Mouse (Mus musculus): ENCODE results near the gene Fam50a. TPM values are rescaled to one million over a fixed set of nuclear protein-coding genes. Genes with fewer than 3 reads are reported as not detected.
"Not testable (repeated sequence)": the region's sequence is repeated elsewhere in the genome, so short reads cannot be mapped to it uniquely, and the experiment has no call there.

The Fam50a gene
- polyA plus RNA-seq, 1 experiment from 2014 or later, result 76.5 TPM

- peak within 1 kb of the TSS; percentile 67 for H3K4me2 ChIP-seq (replicated peaks)
- 32% methylated on average over 15 of the region's 22 CpGs for WGBS
- peak; percentile 83; the same call in 1 of the 2 replicates for ATAC-seq (ENCODE audit: low FRiP score, low read depth)
- no peaks in the 10 kb centered on the region for H3K9me3 ChIP-seq
- H3K27me3 ChIP-seq, result no peaks in the 10 kb centered on the region
- H3K4me1 ChIP-seq, result no peaks in the 10 kb centered on the region
- no peaks in the 10 kb centered on the region for H3K36me3 ChIP-seq
- peak within 1 kb of the TSS; percentile 75 for H3K9ac ChIP-seq
- H3K4me3 ChIP-seq, result peak within 1 kb of the TSS; percentile 51
- H3K27ac ChIP-seq, result peak within 1 kb of the TSS; percentile 58; the same call in 1 of the 2 replicates
These were observed 40.6 kb downstream of the Fam50a start, which contains the start of gene Lage3 for GRCm38 (mm10) chrX:74353467-74353770. TSS of gene Lage3 (minus strand) at chrX:74353618.

GRCm38 (mm10) chrX:74357069-74357468 is 44.2 kb downstream of the Fam50a start:
- ATAC-seq (ENCODE audit: low FRiP score, low read depth); H3K4me1 ChIP-seq; H3K4me3 ChIP-seq; H3K27me3 ChIP-seq; H3K9me3 ChIP-seq; H3K9ac ChIP-seq; H3K36me3 ChIP-seq; H3K4me2 ChIP-seq (replicated peaks); H3K27ac ChIP-seq: not testable (repeated sequence)
- WGBS, result 82% methylated on average over 3 of the region's 3 CpGs

- WGBS, result 42% methylated on average over 11 of the region's 11 CpGs
- H3K4me1 ChIP-seq, result no peaks in the 10 kb centered on the region
- no peaks in the 10 kb centered on the region for H3K9me3 ChIP-seq
- no peak overlapping the region for H3K27ac ChIP-seq
- no peak overlapping the region for H3K9ac ChIP-seq
- no peak overlapping the region for H3K4me3 ChIP-seq
- no peaks in the 10 kb centered on the region for H3K36me3 ChIP-seq
- ATAC-seq (ENCODE audit: low FRiP score, low read depth), result no peak
- H3K4me2 ChIP-seq (replicated peaks), result no peak overlapping the region
- H3K27me3 ChIP-seq, result no peaks in the 10 kb centered on the region
These were observed 46.3 kb downstream of the Fam50a start for GRCm38 (mm10) chrX:74359171-74359570.

GRCm38 (mm10) chrX:74367512-74367911 is 54.7 kb downstream of the Fam50a start:
- peaks cover 12% of the 10 kb centered on the region; the same call in 1 of the 2 replicates for H3K36me3 ChIP-seq
- H3K9me3 ChIP-seq, result no peaks in the 10 kb centered on the region
- peaks cover 11% of the 10 kb centered on the region for H3K4me1 ChIP-seq
- H3K4me3 ChIP-seq, result peak overlapping the region; percentile 61
- H3K27ac ChIP-seq, result no peak overlapping the region
- H3K4me2 ChIP-seq (replicated peaks), result peak overlapping the region; percentile 70
- H3K9ac ChIP-seq, result peak overlapping the region; percentile 81
- WGBS, result 64% methylated on average over 10 of the region's 10 CpGs
- H3K27me3 ChIP-seq, result no peaks in the 10 kb centered on the region
- ATAC-seq (ENCODE audit: low FRiP score, low read depth), result no peak

GRCm38 (mm10) chrX:74368209-74368909 is 55.5 kb downstream of the Fam50a start:
- H3K4me3 ChIP-seq, result peak overlapping the region; percentile 61
- WGBS, result 23% methylated on average over 31 of the region's 49 CpGs
- peaks cover 12% of the 10 kb centered on the region; the same call in 1 of the 2 replicates for H3K36me3 ChIP-seq
- H3K4me1 ChIP-seq, result peaks cover 12% of the 10 kb centered on the region
- ATAC-seq (ENCODE audit: low FRiP score, low read depth), result peak; percentile 75
- H3K4me2 ChIP-seq (replicated peaks), result peak overlapping the region; percentile 70
- H3K9me3 ChIP-seq, result no peaks in the 10 kb centered on the region
- H3K27ac ChIP-seq, result peak overlapping the region; percentile 75
- no peaks in the 10 kb centered on the region for H3K27me3 ChIP-seq
- H3K9ac ChIP-seq, result peak overlapping the region; percentile 81

Small RNAs within 50 kb of the gene (microRNA-seq; reads per million reads assigned to microRNA genes)
- gene Mir7091 (not detected), gene Mir7092 (not detected)

Other genes starting within 250 kb of the Fam50a start
- not detected in 2 replicates for gene Opn1mw, start 185.6 kb upstream of the Fam50a start, polyA plus RNA-seq (2015; fragmentation: Nextera tagmentation; extraction: Ambion mirVana)
- 12.5 and 12.8 TPM in 2 replicates for gene Mecp2, start 177.7 kb upstream of the Fam50a start, polyA plus RNA-seq (2015; fragmentation: Nextera tagmentation; extraction: Ambion mirVana)
- not detected in 2 replicates for gene Tex28, start 145.2 kb upstream of the Fam50a start, polyA plus RNA-seq (2015; fragmentation: Nextera tagmentation; extraction: Ambion mirVana)
- 0.05 TPM in 1 of 2 replicates, not detected in the other for gene Tktl1, start 135.8 kb upstream of the Fam50a start, polyA plus RNA-seq (2015; fragmentation: Nextera tagmentation; extraction: Ambion mirVana)
- 275 and 314 TPM in 2 replicates for gene Flna, start 63.2 kb upstream of the Fam50a start, polyA plus RNA-seq (2015; fragmentation: Nextera tagmentation; extraction: Ambion mirVana)
- gene Emd, start 58.3 kb upstream of the Fam50a start, polyA plus RNA-seq (2015; fragmentation: Nextera tagmentation; extraction: Ambion mirVana), result 26.7 and 27.8 TPM in 2 replicates
- 828 and 885 TPM in 2 replicates for gene Rpl10, start 42.2 kb upstream of the Fam50a start, polyA plus RNA-seq (2015; fragmentation: Nextera tagmentation; extraction: Ambion mirVana)
- gene Taz, start 31.1 kb upstream of the Fam50a start, polyA plus RNA-seq (2015; fragmentation: Nextera tagmentation; extraction: Ambion mirVana), result 91.0 and 92.2 TPM in 2 replicates
- gene Dnase1l1, start 30.7 kb upstream of the Fam50a start, polyA plus RNA-seq (2015; fragmentation: Nextera tagmentation; extraction: Ambion mirVana), result 11.7 and 12.0 TPM in 2 replicates
- gene Atp6ap1, start 15.9 kb upstream of the Fam50a start, polyA plus RNA-seq (2015; fragmentation: Nextera tagmentation; extraction: Ambion mirVana), result 127 and 128 TPM in 2 replicates
- gene Gdi1, start 8.0 kb upstream of the Fam50a start, polyA plus RNA-seq (2015; fragmentation: Nextera tagmentation; extraction: Ambion mirVana), result 247 and 260 TPM in 2 replicates
- gene Plxna3, start 16.0 kb downstream of the Fam50a start, polyA plus RNA-seq (2015; fragmentation: Nextera tagmentation; extraction: Ambion mirVana), result 21.2 and 25.3 TPM in 2 replicates
- gene Lage3, start 40.6 kb downstream of the Fam50a start, polyA plus RNA-seq (2015; fragmentation: Nextera tagmentation; extraction: Ambion mirVana), result 114 and 115 TPM in 2 replicates
- 62.2 and 68.2 TPM in 2 replicates for gene Ubl4a, start 60.2 kb downstream of the Fam50a start, polyA plus RNA-seq (2015; fragmentation: Nextera tagmentation; extraction: Ambion mirVana)
- 19.6 and 21.3 TPM in 2 replicates for gene Slc10a3, start 60.3 kb downstream of the Fam50a start, polyA plus RNA-seq (2015; fragmentation: Nextera tagmentation; extraction: Ambion mirVana)
- 42.3 and 43.5 TPM in 2 replicates for gene Fam3a, start 80.2 kb downstream of the Fam50a start, polyA plus RNA-seq (2015; fragmentation: Nextera tagmentation; extraction: Ambion mirVana)
- 18.2 and 18.4 TPM in 2 replicates for gene Ikbkg, start 80.3 kb downstream of the Fam50a start, polyA plus RNA-seq (2015; fragmentation: Nextera tagmentation; extraction: Ambion mirVana)
- gene G6pdx, start 116.2 kb downstream of the Fam50a start, polyA plus RNA-seq (2015; fragmentation: Nextera tagmentation; extraction: Ambion mirVana), result 45.6 and 47.0 TPM in 2 replicates
- gene Gm6880, start 168.4 kb downstream of the Fam50a start, polyA plus RNA-seq (2015; fragmentation: Nextera tagmentation; extraction: Ambion mirVana), result 2.1 and 4.3 TPM in 2 replicates